8 mouse cellular contexts compared by ENCODE assay signal in the genomic region with DNA sequence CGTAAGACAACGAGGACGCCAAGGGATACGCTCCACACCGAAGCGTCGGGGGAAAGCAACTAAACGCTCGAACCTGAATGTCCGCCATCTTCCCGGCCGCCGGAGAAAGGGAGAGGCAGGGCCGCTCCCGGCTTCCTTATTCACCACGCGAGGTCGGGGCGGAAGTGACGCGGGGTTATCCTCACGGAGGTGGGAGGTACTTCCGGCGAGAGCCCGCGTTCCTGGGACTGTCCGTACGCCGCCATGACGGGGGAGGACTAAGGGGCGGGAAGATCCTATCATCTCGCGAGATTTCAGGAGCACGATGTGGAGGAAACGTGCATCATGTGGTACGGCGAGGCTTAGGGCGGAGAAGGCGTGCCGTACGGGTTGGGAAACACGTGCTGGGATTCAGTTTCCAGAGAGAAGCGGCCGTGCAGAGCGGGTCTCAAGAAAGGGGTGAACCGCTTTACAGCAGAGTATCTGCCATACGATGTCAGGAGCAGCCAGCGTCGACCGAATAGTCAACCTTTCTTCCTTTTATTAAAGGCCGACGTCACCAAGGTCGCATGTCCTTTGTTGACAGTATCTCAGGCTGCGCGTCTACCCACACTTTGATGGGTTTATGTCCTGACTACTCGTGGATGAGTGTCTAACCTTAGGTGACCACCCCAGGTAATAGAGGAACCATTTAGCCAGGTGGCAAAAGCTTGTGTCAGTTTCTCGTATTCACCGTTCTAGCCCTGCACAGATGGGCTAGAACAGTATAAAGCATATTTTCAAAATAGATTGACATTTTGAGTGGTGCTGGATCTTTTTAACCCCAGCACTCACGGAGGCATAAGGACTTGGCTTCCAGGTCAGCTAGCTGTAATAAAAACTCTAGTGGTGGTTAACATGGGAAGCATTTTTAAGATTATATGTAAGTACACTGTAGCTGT. TPM values are rescaled to one million over a fixed set of nuclear protein-coding genes. Genes with fewer than 3 reads are reported as not detected.
DNase-seq lines count a peak whose midpoint lies in the region; ATAC-seq and TF ChIP-seq lines count a peak whose summit lies in the region.

A gene (minus strand): TSS at position 216 of the 920 bp plus-strand sequence.

- CTCF ChIA-PET in Patski (lab: Charles Lee) = interaction anchor here (1.2 kb wide), 1 partner anchor 12 kb away, joined by 4 read pairs; a partner anchor contains a TSS

- no peak for TF ChIP-seq CTCF in Patski (IDR thresholded peaks at IDR 0.05)

- H3K36me3 ChIP-seq in hindbrain, embryonic 13.5 days = peaks cover 62% of the 10 kb centered on the region

- POLR2A ChIA-PET in Patski (lab: Charles Lee) = interaction anchor here (0.6 to 1.2 kb wide), 3 partner anchors 25 to 56 kb away, joined by 3 to 4 read pairs (median 4); no protein-coding TSS in a partner anchor

- peaks cover 58% of the 10 kb centered on the region for H3K4me1 ChIP-seq in hindbrain, embryonic 13.5 days (replicated peaks)

- H3K27me3 ChIP-seq in Patski = no peaks in the 10 kb centered on the region
- H3K27me3 ChIP-seq in hindbrain, embryonic 13.5 days = no peaks in the 10 kb centered on the region

- peak within 1 kb of the TSS; percentile 99 for H3K9ac ChIP-seq in hindbrain, embryonic 13.5 days

- peak within 1 kb of the TSS; percentile 92 for H3K27ac ChIP-seq in hindbrain, embryonic 13.5 days

- peak; percentile 94 for DNase-seq in Patski (ENCODE audit: low read depth, low spot score)
- peak; percentile 98 to 99 for DNase-seq in cerebellum, postnatal 14 days
- peak; percentile 98 for DNase-seq in frontal cortex, postnatal 14 days (ENCODE audit: low spot score in 2 of 2)
- peak; percentile 94 to 96 for DNase-seq in layer of hippocampus, postnatal 25 days (ENCODE audit: extremely low spot score in 1 of 2, low spot score in 1 of 2)
- DNase-seq in lung, postnatal 25 days (ENCODE audit: low spot score) = peak; percentile 100
- DNase-seq in retina, embryonic 14.5 days (ENCODE audit: low spot score) = peak; percentile 99
- peak; percentile 97 for DNase-seq in thymus, postnatal 4 days

- ATAC-seq in Patski = peak; percentile 58
- peak; percentile 86 for ATAC-seq in hindbrain, embryonic 13.5 days (ENCODE audit: low FRiP score)

- in situ Hi-C loops in Patski (cut with MboI; ENCODE audit: low pct_unique_long_range_greater_than_20kb) = loop anchor here (5.0 kb wide), 1 partner anchor 37 kb away; no protein-coding TSS in a partner anchor

- peak within 1 kb of the TSS; percentile 94 for H3K4me2 ChIP-seq in hindbrain, embryonic 13.5 days

- H3K9me3 ChIP-seq in hindbrain, embryonic 13.5 days = no peaks in the 10 kb centered on the region

- WGBS in hindbrain, embryonic 13.5 days = under 1% methylated on average over 59 of the region's 59 CpGs

- peak within 1 kb of the TSS; percentile 94 for H3K4me3 ChIP-seq in hindbrain, embryonic 13.5 days

RNA-seq across cellular contexts. Expression of the gene that starts here (rescaled TPM):
- polyA plus RNA-seq in Patski (2021) = 920 TPM
- 994 and 999 TPM in 2 replicates for polyA plus RNA-seq in hindbrain, embryonic 13.5 days (2015; fragmentation: Nextera tagmentation; extraction: Ambion mirVana)
- 100 to 1,000 TPM; 418 to 465 TPM for total RNA-seq in layer of hippocampus, postnatal 25 days (2021)

Comparison
In these comparisons a context has a peak if more than half of its experiments do, and no peak if none do; other contexts are left out.
1. Peak in every context shown above with its lines: DNase-seq, ATAC-seq, H3K4me3 ChIP-seq and H3K27ac ChIP-seq.